Mouse (Mus musculus) intestine, embryonic 15.5 days (tissue): Measurements from ENCODE around the gene Phyhd1. TPM values are rescaled to one million over a fixed set of nuclear protein-coding genes. Genes with fewer than 3 reads are reported as not detected.
A peak's percentile ranks its signal among the peaks of the same experiment; 100 is the strongest.

Experiments
- ATAC-seq: fragments of 200-750 bp; cut with Nextera tagmentation; 2 replicates; pipeline ENCODE4 v1.8.0; 2017; ENCODE audit warnings: moderate TSS enrichment, moderate library complexity
- H3K27ac ChIP-seq: fragments of 300-500 bp; sonication (generic); 2 replicates; pipeline ENCODE4 v1.5.1; 2015; ENCODE audit warnings: mild to moderate bottlenecking, inconsistent platforms
- H3K27me3 ChIP-seq: fragments of 300-500 bp; sonication (generic); replicated peaks from 2 replicates; pipeline ENCODE4 v1.6.1; 2015; ENCODE audit warnings: inconsistent platforms
- H3K36me3 ChIP-seq: fragments of 300-500 bp; sonication (generic); 2 replicates; pipeline ENCODE4 v1.6.1; 2015; ENCODE audit warnings: inconsistent platforms
- H3K4me1 ChIP-seq: fragments of 300-500 bp; sonication (generic); replicated peaks from 2 replicates; pipeline ENCODE4 v1.6.1; 2015; ENCODE audit warnings: inconsistent platforms
- H3K4me2 ChIP-seq: fragments of 300-500 bp; sonication (generic); replicated peaks from 2 replicates; pipeline ENCODE4 v1.6.1; 2015; ENCODE audit warnings: mild to moderate bottlenecking, inconsistent platforms
- H3K4me3 ChIP-seq: fragments of 300-500 bp; sonication (generic); replicated peaks from 2 replicates; pipeline ENCODE4 v1.5.1; 2015; ENCODE audit warnings: inconsistent platforms
- H3K9ac ChIP-seq: fragments of 300-500 bp; sonication (generic); 2 replicates; pipeline ENCODE4 v1.6.1; 2015; ENCODE audit warnings: inconsistent platforms
- H3K9me3 ChIP-seq: fragments of 300-500 bp; sonication (generic); 2 replicates; pipeline ENCODE4 v1.6.1; 2016; ENCODE audit warnings: inconsistent platforms
- WGBS: fragments of 180-500 bp; shearing (Covaris S2); methylation state at CpG from one replicate; pipeline ENCODE4 v1.1.7; 2015; 5-methylcytosine and 5-hydroxymethylcytosine counted together
- polyA plus RNA-seq: library from polyadenylated mRNA; unstranded; fragments of >200 nt; fragmentation: Nextera tagmentation; extraction: Ambion mirVana; gene quantifications from 2 replicates; pipeline ENCODE4 v1.2.1, GENCODE M21; 2015

Gene Phyhd1
- polyA plus RNA-seq, 1 experiment from 2014 or later = 9.8 TPM

DNA sequence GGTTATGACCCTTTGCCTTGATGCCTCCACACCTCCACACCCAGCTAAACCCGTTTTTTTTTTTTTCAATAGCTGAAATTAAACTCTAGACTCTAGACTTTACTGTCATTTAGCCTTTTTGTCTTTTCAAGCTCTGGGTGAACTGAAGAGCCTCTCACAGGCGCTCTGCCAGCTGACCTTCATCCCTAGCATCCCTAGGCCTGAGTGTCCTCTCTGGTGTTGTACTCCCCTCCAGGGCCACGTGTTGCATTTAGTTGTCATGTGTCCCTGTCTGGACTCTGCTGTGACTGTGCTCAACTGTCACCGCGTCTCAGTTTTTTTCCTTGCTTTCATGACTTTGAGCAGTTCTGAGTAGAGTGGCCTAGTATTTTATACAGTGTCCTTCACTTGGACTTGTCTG is 34.0 kb downstream of the Phyhd1 start:
- Histone ChIP-seq H3K36me3 (peaks cover 25% of the 10 kb centered on the region), H3K4me2 (no peak overlapping the region), H3K9ac (no peak overlapping the region), H3K9me3 (no peaks in the 10 kb centered on the region), H3K4me3 (no peak overlapping the region), H3K27me3 (no peaks in the 10 kb centered on the region), H3K27ac (no peak overlapping the region), H3K4me1 (no peaks in the 10 kb centered on the region)
- ATAC-seq = no peak
- 89% methylated on average over 5 of the region's 5 CpGs for WGBS

DNA sequence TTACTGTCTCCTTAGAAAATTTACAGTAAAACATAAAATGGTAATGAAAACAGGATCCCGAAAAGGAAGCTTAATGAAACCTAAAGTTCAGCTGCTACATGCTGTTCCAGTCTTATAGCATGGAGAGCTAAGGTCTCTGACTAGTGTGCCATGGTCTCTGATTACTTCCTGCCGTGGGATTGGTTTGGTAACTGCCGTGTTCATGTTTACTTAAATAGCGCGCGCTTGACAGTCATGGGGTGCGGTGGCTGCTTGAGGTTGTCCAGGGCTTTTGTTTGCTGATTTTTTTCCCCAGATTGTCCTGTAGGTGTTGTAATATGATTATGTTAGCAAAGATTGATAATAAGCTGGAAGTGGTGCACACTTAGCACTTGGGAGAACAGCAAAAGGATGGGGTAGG is 40.1 kb downstream of the Phyhd1 start:
- no peak overlapping the region for H3K9ac ChIP-seq
- ATAC-seq = no peak

DNA sequence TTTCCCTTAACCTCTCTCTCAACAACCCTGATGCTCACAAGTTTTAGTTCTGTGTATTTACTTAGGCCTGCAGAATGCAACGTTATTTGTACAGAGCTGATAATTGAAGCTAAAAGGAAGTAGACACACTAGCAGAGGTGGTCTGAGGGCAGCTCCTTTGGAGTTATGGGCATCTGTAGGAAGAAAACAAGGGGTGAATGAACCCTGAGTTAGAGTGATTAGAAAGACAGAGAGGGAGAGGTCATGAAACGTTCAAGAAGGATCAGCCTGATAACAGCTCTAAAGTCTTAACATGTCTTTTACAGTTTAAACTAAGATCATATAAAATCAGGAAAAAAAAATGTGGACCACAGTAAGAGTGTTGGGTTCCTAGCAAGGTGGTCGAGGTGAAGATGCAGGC is 43.3 kb downstream of the Phyhd1 start:
- no peak overlapping the region for H3K4me2 ChIP-seq
- ATAC-seq = no peak
- H3K9me3 ChIP-seq = no peaks in the 10 kb centered on the region
- H3K27ac ChIP-seq = no peak overlapping the region
- H3K4me3 ChIP-seq = no peak overlapping the region
- WGBS = 77% methylated on average over 3 of the region's 3 CpGs
- no peaks in the 10 kb centered on the region for H3K4me1 ChIP-seq
- H3K27me3 ChIP-seq = no peaks in the 10 kb centered on the region
- H3K36me3 ChIP-seq = peaks cover 47% of the 10 kb centered on the region
- no peak overlapping the region for H3K9ac ChIP-seq

More for the DNA sequence above, 40.1 kb downstream of the Phyhd1 start:
- Histone ChIP-seq H3K9me3 (no peaks in the 10 kb centered on the region), H3K36me3 (peaks cover 41% of the 10 kb centered on the region), H3K27me3 (no peaks in the 10 kb centered on the region), H3K4me3 (no peak overlapping the region), H3K4me1 (no peaks in the 10 kb centered on the region), H3K27ac (no peak overlapping the region), H3K4me2 (no peak overlapping the region)
- 82% methylated on average over 7 of the region's 7 CpGs for whole genome bisulfite sequencing

DNA sequence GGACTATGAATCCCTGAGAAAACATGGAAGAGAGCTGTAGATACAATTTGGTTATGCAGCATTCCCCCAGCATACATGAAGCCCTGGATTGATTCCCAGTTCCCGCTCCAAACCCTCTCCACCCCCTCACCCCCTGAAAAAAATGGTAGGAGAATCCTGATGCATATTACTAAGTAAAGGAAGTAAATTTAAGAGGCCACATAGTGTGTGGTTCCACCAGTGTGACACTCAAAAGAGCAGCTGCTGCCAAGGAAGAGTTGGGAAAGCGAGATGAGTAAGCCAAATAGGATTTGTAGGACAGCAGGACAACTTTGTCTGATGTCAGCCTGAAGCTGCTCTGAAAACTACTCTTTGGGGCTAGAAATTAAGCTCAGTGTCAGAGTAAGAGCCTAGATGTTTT is 45.5 kb downstream of the Phyhd1 start:
- Histone ChIP-seq H3K4me1 (no peaks in the 10 kb centered on the region), H3K4me2 (no peak overlapping the region), H3K9me3 (no peaks in the 10 kb centered on the region), H3K27ac (no peak overlapping the region), H3K36me3 (peaks cover 55% of the 10 kb centered on the region), H3K9ac (no peak overlapping the region), H3K27me3 (no peaks in the 10 kb centered on the region), H3K4me3 (no peak overlapping the region)
- no peak for ATAC-seq
- 85% methylated on average over 2 of the region's 2 CpGs for WGBS

DNA sequence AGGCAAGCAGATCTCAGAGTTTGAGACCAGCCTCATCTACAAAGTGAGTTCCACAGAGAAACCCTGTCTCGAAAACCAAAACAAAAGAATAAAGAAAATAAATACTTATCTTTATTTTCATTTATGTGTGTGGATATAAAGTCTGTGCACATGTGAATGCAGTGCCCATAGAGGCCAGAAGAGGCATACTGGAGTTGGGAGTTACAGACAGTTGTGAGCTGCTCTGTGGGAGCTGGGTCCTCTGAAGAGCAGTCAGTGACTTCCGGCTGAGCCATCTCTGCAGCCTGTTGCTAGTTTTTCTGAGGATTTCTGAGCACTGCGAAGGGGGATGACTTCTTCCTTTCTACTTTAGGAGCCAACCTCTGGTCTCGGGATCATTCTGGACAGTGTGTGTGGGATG is 50.1 kb downstream of the Phyhd1 start:
- Histone ChIP-seq H3K9me3 (no peaks in the 10 kb centered on the region), H3K36me3 (peaks cover 54% of the 10 kb centered on the region), H3K9ac (no peak overlapping the region), H3K4me2 (no peak overlapping the region), H3K27me3 (no peaks in the 10 kb centered on the region), H3K27ac (no peak overlapping the region), H3K4me3 (no peak overlapping the region), H3K4me1 (no peaks in the 10 kb centered on the region)
- ATAC-seq = no peak
- 92% methylated on average over 4 of the region's 4 CpGs for WGBS

DNA sequence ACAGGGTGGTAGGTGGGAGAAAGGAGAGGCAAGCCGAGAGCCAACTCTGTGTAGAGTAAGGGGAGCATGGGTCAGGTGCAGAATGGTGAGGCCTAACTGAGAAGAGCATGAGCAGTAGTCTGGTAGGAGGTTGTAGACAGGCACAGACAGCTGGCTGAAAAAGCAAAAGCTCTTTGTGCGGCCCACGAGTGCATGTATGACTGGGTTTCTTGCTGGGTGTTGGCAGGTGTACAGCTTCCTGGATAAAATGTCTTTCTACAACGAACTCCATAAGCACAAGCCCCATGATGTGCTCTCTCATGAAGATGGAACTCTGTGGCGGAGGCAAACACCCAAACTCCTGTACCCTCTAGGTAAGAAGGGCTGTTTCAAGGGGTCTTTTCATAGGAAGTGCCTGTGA is 51.0 kb downstream of the Phyhd1 start:
- no peak overlapping the region for H3K4me3 ChIP-seq
- H3K4me2 ChIP-seq = no peak overlapping the region
- ATAC-seq = no peak
- WGBS = 92% methylated on average over 5 of the region's 5 CpGs
- H3K27ac ChIP-seq = no peak overlapping the region
- no peaks in the 10 kb centered on the region for H3K4me1 ChIP-seq
- H3K36me3 ChIP-seq = peaks cover 54% of the 10 kb centered on the region
- no peaks in the 10 kb centered on the region for H3K27me3 ChIP-seq
- no peak overlapping the region for H3K9ac ChIP-seq
- no peaks in the 10 kb centered on the region for H3K9me3 ChIP-seq

DNA sequence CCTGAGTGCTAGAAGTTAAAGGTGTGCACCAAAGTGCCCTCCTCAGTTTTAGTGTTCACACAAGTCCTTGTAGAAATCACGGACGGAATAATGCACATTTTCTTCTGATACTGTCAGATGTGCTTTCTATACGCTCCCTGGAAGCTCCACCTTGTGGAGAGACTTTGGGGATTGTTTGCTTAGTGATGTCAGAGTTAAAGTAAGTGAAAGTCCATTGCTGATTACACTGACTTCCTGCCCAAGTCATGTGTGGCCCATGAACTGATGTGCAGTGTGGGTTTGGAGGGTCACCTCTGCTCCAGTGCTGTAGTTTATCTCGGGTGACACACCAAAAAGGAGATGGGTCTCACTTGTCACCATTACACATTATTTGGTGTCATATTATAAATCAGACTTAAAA is 53.3 kb downstream of the Phyhd1 start:
- H3K36me3 ChIP-seq = peaks cover 67% of the 10 kb centered on the region
- peak; percentile 65 for ATAC-seq
- WGBS = 61% methylated on average over 4 of the region's 4 CpGs

DNA sequence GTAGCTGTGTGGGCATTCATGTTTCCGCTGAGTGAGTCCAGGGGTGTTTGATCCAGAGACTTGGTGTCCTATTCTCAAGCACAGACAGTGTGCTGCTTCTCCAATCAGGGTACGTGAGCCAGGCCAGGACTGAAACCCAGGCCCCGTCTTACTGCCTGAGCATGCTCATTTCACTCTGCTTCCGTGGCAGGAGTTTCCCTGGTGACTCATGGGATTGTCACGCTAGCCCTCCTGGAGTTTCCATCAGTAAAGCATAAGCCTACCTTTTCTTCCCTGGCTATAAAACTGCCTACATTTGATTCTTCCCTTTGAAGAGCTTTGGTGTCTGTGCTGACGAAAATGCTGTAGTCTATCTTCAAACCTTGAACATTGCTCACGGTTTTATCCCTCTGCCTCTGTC is 57.1 kb downstream of the Phyhd1 start:
- no peaks in the 10 kb centered on the region for H3K9me3 ChIP-seq
- no peaks in the 10 kb centered on the region for H3K27me3 ChIP-seq
- no peak overlapping the region for H3K27ac ChIP-seq
- peaks cover 63% of the 10 kb centered on the region for H3K36me3 ChIP-seq
- no peaks in the 10 kb centered on the region for H3K4me1 ChIP-seq
- no peak for ATAC-seq
- no peak overlapping the region for H3K4me2 ChIP-seq
- no peak overlapping the region for H3K9ac ChIP-seq
- 91% methylated on average over 7 of the region's 7 CpGs for WGBS
- H3K4me3 ChIP-seq = no peak overlapping the region

More for the DNA sequence above, 53.3 kb downstream of the Phyhd1 start:
- Histone ChIP-seq H3K4me2 (no peak overlapping the region), H3K27ac (no peak overlapping the region), H3K27me3 (no peaks in the 10 kb centered on the region), H3K4me3 (no peak overlapping the region), H3K9me3 (no peaks in the 10 kb centered on the region), H3K9ac (no peak overlapping the region), H3K4me1 (no peaks in the 10 kb centered on the region)

DNA sequence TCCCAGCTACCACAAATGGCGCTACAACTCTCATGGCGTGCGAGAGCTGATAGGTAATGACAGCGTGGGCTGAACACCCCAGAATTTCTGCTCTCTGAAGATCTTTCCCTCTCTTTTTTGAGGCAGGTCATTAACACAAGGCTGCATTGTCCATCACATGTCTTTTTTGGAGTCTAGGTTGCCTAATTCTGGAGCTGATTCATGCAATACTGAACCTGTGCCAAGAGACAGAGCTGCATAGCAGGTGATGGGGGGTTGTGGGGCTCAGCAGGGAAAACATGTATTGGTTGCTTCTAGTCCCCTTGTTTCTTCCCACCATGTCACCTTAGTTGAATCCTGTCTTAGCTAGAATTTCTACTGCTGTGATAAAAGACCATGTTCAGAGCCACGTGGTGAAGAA is 59.3 kb downstream of the Phyhd1 start:
- Histone ChIP-seq H3K4me1 (no peaks in the 10 kb centered on the region), H3K27ac (no peak overlapping the region), H3K9me3 (no peaks in the 10 kb centered on the region), H3K9ac (no peak overlapping the region), H3K4me2 (no peak overlapping the region), H3K4me3 (no peak overlapping the region), H3K27me3 (no peaks in the 10 kb centered on the region), H3K36me3 (peaks cover 70% of the 10 kb centered on the region)
- 86% methylated on average over 5 of the region's 5 CpGs for WGBS
- ATAC-seq = no peak

DNA sequence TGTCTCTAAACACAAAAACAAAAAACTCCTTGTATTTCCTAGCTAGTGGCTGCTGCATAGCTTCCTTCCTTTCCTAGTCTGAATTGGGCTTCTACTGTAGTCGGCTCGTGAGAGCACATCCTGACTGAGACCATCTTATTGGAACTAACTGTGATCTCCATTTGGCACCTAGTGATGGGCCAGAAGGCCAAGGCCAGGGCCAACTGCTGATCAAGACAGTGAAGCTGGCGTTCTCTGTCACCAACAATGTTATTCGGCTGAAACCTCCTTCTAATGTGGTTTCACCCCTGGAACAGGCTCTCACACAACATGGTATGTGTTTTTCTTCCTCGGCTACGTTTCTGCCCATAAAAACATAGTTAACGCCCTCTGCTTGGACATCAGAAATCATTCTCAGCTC is 61.3 kb downstream of the Phyhd1 start:
- Histone ChIP-seq H3K36me3 (peaks cover 67% of the 10 kb centered on the region), H3K4me2 (no peak overlapping the region), H3K9me3 (no peaks in the 10 kb centered on the region), H3K4me3 (no peak overlapping the region), H3K4me1 (no peaks in the 10 kb centered on the region), H3K9ac (no peak overlapping the region), H3K27ac (no peak overlapping the region), H3K27me3 (no peaks in the 10 kb centered on the region)
- WGBS = 93% methylated on average over 7 of the region's 7 CpGs
- no peak for ATAC-seq

DNA sequence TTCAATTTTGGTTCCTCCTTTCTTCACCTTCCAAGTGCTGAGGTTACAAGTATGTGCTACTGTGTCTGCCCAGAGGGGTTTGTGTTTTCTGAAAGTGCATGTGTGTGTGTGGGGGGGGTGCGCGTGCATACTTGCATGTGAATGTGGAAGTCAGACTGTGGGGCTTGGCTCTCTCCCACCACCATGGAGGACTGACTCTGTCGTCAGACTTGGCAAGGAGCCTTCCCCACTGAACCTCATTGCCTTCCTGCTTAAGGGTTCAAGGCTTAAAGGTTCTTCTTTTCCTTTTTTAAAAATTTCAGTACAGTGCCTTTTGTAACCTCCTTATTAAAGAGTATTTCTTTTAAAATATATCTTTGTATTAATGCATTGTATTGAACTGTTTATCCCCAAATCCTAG is 62.8 kb downstream of the Phyhd1 start:
- no peaks in the 10 kb centered on the region for H3K27me3 ChIP-seq
- H3K4me3 ChIP-seq = no peak overlapping the region
- H3K4me2 ChIP-seq = no peak overlapping the region
- no peak overlapping the region for H3K27ac ChIP-seq
- H3K9ac ChIP-seq = no peak overlapping the region
- 81% methylated on average over 3 of the region's 3 CpGs for WGBS
- H3K4me1 ChIP-seq = no peaks in the 10 kb centered on the region
- ATAC-seq = no peak
- no peaks in the 10 kb centered on the region for H3K9me3 ChIP-seq
- peaks cover 63% of the 10 kb centered on the region for H3K36me3 ChIP-seq
